Mouse (Mus musculus): Measurements from ENCODE around the gene Mrpl58.
"Not testable (repeated sequence)": the region's sequence is repeated elsewhere in the genome, so short reads cannot be mapped to it uniquely, and the experiment has no call there.

The Mrpl58 gene

GRCm38 (mm10) chr11:115382891-115383290 lies 20.7 kb upstream of the Mrpl58 start:
- no peak for DNase-seq (ENCODE audit: low read depth)

- no peak for DNase-seq (ENCODE audit: low read depth)
Measured at GRCm38 (mm10) chr11:115383701-115384474, 19.7 kb upstream of the Mrpl58 start.

GRCm38 (mm10) chr11:115384587-115384986 lies 19.0 kb upstream of the Mrpl58 start:
- DNase-seq (ENCODE audit: low read depth): no peak

- DNase-seq (ENCODE audit: low read depth): not testable (repeated sequence)
Measured at GRCm38 (mm10) chr11:115386859-115387258, 16.7 kb upstream of the Mrpl58 start.

GRCm38 (mm10) chr11:115391358-115391757 lies 12.2 kb upstream of the Mrpl58 start:
- no peak for DNase-seq (ENCODE audit: low read depth)

- DNase-seq (ENCODE audit: low read depth): no peak
Measured at GRCm38 (mm10) chr11:115393721-115394325, 9.7 kb upstream of the Mrpl58 start.

GRCm38 (mm10) chr11:115398085-115398484 lies 5.5 kb upstream of the Mrpl58 start:
- DNase-seq (ENCODE audit: low read depth): no peak

GRCm38 (mm10) chr11:115400126-115400525 lies 3.4 kb upstream of the Mrpl58 start:
- no peak for DNase-seq (ENCODE audit: low read depth)

GRCm38 (mm10) chr11:115400630-115401391 lies 2.7 kb upstream of the Mrpl58 start:
- DNase-seq (ENCODE audit: low read depth): no peak

GRCm38 (mm10) chr11:115405723-115406122 lies 2.2 kb downstream of the Mrpl58 start:
- DNase-seq (ENCODE audit: low read depth): no peak

GRCm38 (mm10) chr11:115406858-115407401 lies 3.4 kb downstream of the Mrpl58 start:
- no peak for DNase-seq (ENCODE audit: low read depth)

- no peak for DNase-seq (ENCODE audit: low read depth)
Measured at GRCm38 (mm10) chr11:115408266-115408920, 4.8 kb downstream of the Mrpl58 start.

- no peak for DNase-seq (ENCODE audit: low read depth)
Measured at GRCm38 (mm10) chr11:115409556-115409955, 6.0 kb downstream of the Mrpl58 start.

- DNase-seq (ENCODE audit: low read depth): peak; percentile 91
Measured at GRCm38 (mm10) chr11:115419531-115420237, 16.1 kb downstream of the Mrpl58 start, which contains the start of the genes Atp5h and Kctd2. Gene Atp5h, minus strand, starts transcription at chr11:115419962. Gene Kctd2, plus strand, starts transcription at chr11:115420128.

- no peak for DNase-seq (ENCODE audit: low read depth)
Measured at GRCm38 (mm10) chr11:115420336-115421190, 17.0 kb downstream of the Mrpl58 start.

- DNase-seq (ENCODE audit: low read depth): no peak
Measured at GRCm38 (mm10) chr11:115421328-115421727, 17.8 kb downstream of the Mrpl58 start.

- DNase-seq (ENCODE audit: low read depth): no peak
Measured at GRCm38 (mm10) chr11:115421972-115422371, 18.4 kb downstream of the Mrpl58 start.

- DNase-seq (ENCODE audit: low read depth): no peak
Measured at GRCm38 (mm10) chr11:115423091-115423490, 19.5 kb downstream of the Mrpl58 start.

- DNase-seq (ENCODE audit: low read depth): no peak
Measured at GRCm38 (mm10) chr11:115424666-115425065, 21.1 kb downstream of the Mrpl58 start.

GRCm38 (mm10) chr11:115425671-115426070 lies 22.1 kb downstream of the Mrpl58 start:
- DNase-seq (ENCODE audit: low read depth): no peak

Data from c-Kit-positive CD71-negative TER-119-negative erythroid progenitor cells, embryonic 14.5 days (primary cell).